Mouse (Mus musculus) CD4-positive naive resting alpha-beta T cell, adult 76 days (primary cell): ENCODE data around the gene Amotl1. TPM values are rescaled to one million over a fixed set of nuclear protein-coding genes. Genes with fewer than 3 reads are reported as not detected.

Experiments used
- total RNA-seq: library from RNA; stranded (reverse); gene quantifications from one replicate; pipeline ENCODE4 v1.2.4, GENCODE M21; 2023

Amotl1 gene
- total RNA-seq, result 0.06 TPM

GRCm38 (mm10) chr9:14644956-14645355 is at the start of gene Amotl1:
Amotl1 (minus strand) TSS chr9:14645056.

GRCm38 (mm10) chr9:14500023-14500915 is 144.6 kb downstream of the Amotl1 start, which contains the start of the genes Kdm4d and Cwc15:
Kdm4d (minus strand) TSS chr9:14500482.
Cwc15 (plus strand) TSS chr9:14500617.

Other genes starting within 250 kb of the Amotl1 start
- not detected for gene Kdm4d, start 144.6 kb downstream of the Amotl1 start, total RNA-seq
- gene Cwc15, start 144.4 kb downstream of the Amotl1 start, total RNA-seq, result 122 TPM
- not detected for gene Piwil4, start 95.7 kb upstream of the Amotl1 start, total RNA-seq
- gene Fut4, start 107.3 kb upstream of the Amotl1 start, total RNA-seq, result 0.50 TPM
- not detected for gene 1700012B09Rik, start 126.0 kb upstream of the Amotl1 start, total RNA-seq
- 30.2 TPM for gene Mre11a, start 139.6 kb upstream of the Amotl1 start, total RNA-seq
- gene Ankrd49, start 139.8 kb upstream of the Amotl1 start, total RNA-seq, result 24.2 TPM
- 4.1 TPM for gene Gpr83, start 215.2 kb upstream of the Amotl1 start, total RNA-seq